Mouse (Mus musculus) adrenal gland, postnatal 25 days (tissue): ENCODE measurements around the gene Pla2g1b. TPM values are rescaled to one million over a fixed set of nuclear protein-coding genes. Genes with fewer than 3 reads are reported as not detected.

Experiments
- DNase-seq: peaks from one replicate; pipeline ENCODE4 v3.0.0; 2021; ENCODE audit warnings: mixed read lengths
- total RNA-seq: library from RNA; stranded (reverse); gene quantifications from 2 replicates; pipeline ENCODE4 v1.2.3, GENCODE M21; 2021

Gene Pla2g1b
- total RNA-seq, 1 experiment from 2014 or later: not detected

DNA sequence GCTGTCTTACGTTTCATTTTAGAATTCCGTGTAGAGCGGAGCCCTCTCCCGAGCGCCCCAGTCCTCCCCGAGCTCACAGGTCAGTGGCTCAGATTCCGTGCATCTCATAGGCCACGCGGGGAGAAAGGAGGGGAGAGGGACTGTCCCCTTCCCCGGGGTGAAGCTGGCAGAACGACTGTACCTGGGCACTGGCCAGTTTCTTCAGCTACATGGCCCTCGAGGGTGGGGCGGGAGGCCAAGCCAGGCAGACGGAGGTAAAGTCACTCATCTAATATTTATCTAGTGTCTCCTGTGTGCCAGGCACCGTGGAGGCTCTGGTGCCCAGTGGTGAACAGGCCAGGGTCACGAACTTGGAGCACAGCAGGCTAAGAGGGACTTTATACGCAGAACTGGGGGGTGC is 19.0 kb upstream of the Pla2g1b start:
- DNase-seq: no peak

DNA sequence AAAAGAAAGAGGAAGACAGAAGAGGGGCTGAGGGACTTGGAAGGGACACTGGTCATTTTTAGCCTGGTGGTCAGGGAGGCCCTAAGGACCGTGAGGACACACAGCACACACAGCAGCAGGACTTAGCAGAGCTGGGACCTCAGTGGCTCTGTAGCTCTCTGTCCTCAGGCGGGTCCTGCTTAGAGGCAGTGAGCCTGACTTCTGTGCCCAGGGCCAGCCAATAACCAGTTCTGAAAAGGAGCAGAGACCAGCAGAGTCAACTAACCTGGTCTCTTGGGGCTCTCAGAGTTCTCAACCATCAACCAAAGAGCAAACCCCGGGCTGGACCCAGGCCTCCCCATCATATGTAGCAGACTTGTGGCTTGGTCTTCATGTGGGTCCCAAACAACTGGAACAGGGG is 16.8 kb upstream of the Pla2g1b start:
- no peak for DNase-seq

DNA sequence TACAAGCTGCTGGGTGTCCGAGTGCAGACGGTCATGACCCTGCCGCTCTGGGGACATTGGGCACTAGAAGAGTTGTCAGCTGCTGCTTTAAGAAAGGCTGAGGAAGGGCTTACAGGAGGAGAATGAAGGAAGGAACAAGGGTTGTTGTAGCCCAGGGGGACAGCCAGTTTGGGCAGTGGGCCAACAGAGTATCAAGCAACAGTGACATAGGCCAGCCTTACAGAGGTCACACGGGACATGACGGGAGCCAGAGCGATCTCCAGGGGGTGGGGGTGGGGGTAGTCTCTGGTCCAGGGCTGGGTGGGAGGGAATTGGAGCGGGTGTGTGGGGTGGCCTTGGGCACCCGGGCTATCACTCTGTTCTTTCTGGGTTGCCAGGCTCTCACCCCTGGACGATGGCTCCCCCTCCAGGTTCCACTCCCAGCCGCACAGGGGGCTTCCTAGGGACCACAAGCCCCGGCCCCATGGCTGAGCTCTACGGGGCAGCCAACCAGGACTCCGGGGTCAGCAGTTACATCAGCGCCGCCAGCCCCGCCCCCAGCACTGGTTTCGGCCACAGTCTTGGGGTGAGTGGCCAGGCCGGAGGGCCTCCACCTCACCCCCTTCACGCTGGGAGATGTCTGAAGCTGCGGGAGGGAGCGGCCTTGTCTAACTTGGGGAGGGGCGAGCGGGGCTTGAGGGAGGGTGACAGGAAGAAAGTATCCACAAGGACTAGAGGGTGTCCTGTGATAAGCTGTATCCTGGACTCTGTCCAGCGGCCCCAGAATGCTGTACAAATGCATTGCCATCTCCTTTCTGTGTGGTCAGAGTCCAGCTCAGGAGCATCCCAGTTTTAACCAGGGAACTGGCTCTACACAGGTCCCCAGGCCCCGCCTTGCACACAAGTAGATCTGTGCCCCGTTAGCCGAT is 15.4 kb upstream of the Pla2g1b start:
- no peak for DNase-seq

DNA sequence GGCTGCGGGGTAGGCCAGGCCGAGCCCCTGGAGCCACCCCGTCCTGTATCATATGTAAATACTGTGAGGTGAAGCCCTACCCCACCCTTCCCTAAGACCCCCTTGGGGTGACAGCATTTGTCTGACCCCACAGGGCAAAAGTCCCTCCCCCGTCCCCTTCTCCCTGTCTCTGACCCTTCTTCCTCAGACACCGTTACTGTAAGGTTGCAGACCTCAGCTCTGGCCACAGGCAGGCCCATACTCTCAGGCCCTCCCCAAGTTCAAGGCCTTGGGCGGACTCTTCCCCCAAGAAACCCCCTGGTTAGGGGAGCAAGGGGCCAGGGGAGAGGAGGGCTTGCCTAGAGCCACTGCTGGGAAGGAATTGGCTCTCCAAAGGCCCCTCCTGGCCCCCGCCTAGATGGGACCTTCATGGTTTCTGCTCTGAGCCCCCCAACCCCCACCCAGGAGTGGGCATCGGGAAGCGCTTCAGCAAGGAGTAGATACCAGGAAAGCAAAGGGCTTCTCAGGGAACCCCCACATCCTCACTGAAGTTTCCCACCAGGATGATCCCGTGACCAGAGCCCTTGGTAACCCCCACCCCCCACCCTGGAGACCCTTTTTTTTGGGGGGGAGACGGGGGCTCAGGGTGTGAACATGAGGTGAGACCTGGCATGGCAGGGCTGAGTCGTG is 11.5 kb upstream of the Pla2g1b start:
- no peak for DNase-seq

DNA sequence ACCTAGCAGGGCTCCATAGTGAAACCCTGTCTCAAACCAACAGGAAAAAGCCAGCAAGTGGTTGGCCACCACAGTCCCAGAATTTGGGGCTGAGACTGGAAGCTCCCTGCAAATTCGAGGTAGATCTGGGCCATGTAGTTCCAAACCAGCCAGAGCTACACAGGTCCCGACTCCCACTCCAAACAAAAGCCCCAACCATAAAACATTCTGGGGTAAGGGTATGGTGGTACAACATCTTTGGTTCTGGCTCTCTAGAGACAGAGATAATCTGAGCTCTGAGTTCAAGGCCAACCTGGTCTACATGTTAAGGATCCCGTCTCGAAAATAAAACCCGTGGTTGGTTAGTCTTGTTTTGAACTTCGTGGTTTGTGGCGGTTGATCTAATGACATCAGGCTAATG is 10.2 kb upstream of the Pla2g1b start:
- no peak for DNase-seq

DNA sequence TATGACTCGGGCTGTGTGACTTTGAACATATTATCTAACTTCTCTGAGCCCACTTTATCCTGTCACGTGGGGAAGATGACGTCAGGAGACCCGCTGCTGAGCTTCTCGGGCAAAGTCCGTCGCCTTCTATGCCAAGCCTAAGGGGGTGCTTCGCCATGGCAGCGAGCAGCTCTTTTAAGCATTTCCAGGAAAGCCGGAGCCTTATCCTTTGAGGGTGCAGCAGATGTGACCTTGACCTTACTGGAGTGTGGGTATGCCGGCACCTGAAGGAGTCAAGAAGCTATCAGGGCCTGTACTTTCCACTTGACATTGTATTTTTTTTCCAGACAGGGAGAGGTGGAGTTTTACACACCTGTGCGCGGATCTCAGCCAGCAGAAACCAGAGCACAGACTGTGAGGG is 7.1 kb upstream of the Pla2g1b start:
- DNase-seq: no peak

DNA sequence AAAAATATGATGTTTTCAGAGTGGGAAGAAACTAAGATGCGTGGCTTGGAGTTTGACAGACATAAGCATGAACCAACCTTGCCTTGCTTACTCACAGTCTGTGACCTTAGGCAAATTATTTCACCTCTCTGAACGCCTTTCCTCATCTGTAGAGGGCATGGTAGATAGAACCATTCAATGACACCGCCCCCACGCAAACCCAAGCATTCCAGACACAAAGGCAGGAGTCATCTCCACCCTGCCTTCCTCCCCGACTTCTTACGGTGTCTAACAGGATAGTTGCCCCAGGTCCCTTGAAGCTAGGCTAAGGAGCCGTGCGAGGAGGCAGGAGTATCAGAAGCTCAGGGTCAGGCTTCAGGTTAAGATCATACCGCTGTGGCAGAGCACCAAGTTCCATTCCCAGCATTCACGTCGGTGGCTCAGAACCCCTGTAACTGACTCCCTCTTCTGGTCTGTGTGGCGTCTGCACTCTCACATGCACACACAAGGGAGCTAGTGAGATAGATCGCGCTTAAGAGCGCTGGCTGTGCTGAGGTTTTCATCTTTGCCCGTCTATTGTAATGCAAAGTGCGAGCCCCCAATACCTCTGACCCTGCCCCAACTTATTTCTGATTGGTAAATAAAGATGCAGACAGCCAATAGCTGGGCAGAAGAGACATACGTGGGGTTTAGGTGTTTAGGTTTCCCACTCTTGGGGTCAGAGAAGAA is 1.5 kb upstream of the Pla2g1b start:
- DNase-seq: no peak

DNA sequence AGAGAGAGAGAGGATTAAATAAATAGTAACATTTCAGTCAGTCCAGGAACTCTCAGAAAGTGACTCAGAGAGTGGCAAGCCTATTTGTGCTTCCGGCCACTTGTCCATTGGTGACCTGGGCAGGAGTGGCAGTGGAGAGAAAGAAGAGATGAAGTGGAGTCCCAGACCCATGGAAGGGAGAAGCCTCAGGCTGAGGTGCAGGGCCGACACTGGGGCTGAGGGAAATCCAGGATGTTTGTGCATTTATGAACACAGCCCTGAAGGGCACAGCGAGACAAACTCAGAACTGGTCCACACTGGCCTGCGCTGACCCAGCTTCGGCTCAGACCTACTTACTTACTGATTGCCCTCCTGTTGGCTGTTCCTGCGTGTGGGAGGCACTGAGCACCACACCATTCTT is 3.7 kb downstream of the Pla2g1b start:
- DNase-seq: no peak

DNA sequence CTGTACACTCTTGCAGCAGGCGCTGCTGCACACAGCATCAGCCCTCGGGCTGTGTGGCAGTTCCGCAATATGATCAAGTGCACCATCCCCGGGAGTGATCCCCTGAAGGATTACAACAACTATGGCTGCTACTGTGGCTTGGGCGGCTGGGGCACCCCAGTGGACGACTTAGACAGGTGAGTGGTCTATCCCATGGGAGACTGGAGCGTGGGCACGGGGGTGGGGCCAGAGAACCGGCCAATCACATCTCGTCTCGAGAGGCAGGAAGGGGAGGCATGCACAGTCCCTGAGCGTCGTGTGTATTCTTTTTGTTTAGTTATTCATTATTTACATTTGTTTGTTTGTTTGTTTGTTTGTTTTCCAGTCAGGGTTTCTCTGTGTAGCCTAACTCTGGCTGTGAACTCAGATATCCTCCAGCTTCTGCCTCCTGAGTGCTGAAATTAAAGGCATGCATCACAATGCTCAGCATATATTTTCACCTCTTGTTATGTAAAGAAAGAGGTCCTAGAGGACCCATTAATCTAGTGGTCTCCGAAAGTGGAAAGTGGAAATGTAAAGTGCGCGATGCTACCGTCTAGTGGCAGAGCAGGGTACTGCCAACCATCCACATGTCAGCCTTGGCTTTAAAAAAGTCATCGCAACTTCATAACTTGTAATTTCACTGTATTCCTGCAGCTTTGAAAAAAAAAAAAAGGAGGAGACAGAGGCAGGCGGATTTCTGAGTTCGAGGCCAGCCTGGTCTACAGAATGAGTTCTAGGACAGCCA is 4.9 kb downstream of the Pla2g1b start:
- peak; percentile 56 for DNase-seq

DNA sequence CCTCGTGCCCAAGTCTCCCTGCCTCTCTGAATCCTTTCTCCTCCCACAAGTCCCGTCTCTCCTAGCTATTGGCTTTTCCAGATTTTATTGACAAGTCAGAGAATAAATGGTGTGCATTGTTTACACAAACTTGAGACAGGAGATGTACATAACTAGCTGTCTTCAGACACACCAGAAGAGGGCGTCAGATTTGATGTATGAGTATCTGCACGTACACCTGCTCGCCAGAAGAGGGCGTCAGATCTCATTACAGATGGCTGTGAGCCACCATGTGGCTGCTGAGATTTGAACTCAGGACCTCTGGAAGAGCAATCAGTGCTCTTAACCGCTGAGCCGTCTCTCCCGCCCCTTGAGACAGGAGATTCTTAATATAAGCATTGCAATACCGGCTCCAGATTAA is 7.1 kb downstream of the Pla2g1b start:
- no peak for DNase-seq

DNA sequence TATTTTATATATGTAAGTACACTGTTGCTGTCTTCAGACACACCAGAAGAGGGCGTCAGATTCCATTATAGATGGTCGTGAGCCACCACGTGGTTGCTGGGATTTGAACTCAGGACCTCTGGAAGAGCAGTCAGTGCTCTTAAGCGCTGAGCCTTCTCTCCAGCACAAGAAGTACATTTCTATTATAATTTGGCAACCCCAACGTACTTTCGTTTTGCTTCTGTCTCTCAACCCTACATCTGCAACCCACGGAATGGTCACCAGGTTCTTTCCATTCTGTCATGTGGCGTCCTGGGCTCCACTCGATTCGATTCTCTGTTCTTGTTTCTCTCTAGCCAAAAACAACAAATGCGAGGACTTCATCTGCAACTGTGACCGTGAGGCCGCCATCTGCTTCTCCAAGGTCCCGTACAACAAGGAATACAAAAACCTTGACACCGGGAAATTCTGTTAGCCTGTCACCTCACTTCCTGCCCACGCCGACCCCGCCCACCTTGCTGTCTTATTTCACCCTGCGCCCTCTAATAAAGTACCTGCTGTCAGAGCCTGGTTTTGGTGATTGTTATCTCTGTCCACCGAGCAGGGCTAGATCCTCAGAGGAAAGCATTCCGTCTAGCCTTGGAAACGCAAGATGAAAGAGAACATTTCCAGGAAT is 8.2 kb downstream of the Pla2g1b start:
- DNase-seq: peak; percentile 42

DNA sequence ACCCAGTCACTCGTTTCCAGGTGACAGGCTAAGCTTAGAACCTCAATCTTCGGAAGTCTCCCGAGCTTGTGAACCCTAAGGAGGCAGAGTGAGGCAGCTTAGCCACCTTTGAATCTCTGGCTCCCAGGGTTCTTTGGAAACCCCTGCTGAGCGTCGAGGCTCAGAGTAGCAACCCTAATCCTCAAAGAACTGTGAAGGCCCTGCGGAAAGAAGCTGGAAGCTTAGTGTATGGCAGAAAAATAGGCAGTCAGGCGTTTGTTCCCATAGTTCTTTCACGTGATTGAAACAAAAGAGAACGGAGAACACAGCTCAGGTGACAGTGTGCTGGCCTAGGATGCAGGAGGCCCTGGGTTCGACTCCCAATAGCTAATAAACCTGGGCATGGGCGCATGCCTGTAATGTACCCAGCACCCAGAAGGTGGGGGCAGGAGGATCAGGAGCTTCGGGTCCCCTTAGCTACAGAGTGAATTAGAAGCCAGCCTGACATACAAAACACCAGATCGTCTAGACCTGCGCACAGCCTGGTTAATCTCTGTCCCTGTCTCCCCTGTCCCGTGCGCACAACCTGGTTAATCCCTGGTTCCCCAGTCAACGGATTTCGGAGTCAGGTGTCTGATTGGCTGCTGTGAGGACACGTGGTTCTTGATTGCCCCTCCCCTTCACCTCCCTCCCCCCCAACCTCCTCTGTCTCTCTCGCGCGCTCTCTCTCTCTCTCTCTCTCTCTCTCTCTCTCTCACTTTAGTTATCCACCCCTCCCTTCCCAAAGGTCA is 9.5 kb downstream of the Pla2g1b start:
- peak; percentile 37 for DNase-seq

DNA sequence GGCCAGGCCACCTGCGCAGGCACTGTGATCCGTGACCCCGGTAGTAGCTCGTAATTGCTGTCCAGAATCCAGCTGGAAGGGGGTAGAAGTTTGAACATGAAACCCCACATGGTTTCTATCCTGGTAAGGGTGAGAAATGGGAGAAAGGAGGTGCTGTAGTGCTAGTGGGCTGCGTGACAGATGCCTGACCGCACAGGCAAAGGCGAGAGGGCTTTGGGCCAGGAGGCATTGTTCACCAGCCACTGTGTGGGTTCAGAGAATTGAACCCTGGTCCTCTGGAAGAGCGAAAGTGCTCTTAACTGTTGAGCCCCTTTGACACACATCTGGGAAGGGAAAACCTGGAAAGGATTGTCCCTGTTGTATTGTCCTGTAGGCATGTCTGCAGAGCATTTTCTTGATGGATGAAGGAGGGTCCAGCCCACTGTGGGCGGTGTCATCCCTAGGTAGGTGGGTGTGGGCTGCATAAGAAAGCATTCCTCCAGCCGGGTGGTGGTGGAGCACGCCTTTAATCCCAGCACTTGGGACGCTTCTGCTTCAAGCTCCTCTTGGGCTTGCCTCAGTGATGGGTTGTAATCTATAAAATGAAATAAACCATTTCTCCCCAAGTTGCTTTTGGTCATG is 10.2 kb downstream of the Pla2g1b start:
- no peak for DNase-seq

DNA sequence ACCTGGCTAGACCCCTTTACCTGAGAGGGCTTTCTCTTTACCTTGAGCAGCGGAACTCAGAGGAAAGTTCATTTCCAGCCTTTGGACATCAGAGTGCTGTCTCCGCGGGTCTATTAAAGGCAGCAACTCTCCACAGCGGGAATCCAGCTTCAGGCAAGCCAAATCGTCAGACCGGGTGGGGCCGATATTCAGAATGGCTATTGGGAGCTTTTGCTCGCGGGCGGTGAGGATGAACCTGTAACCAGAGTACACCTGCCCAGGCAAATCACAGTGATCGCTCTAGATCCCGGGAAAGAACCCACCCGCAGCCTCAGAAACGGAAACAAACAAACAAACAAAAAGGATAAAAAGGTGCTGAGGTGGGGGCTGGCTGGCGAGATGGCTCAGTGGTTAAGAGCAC is 13.5 kb downstream of the Pla2g1b start:
- no peak for DNase-seq

DNA sequence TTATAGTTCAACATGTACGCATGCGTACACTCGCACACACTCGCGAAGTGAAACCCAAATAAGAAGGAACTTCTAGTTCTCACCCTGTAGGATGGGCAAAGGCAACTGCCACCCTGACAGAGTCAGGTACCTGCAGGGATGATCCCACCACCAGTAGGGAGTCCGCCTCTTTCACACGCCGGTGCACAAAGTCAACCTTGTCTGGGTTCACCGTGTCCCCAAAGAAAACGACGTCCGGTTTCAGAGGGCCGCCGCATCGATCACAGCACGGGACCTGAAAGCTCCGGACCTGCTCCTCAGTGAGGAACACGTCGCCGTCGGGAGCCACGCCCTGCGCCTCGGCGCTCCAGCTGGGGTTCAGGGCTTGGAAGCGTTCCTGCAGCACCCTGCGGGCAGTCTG is 14.0 kb downstream of the Pla2g1b start:
- no peak for DNase-seq

DNA sequence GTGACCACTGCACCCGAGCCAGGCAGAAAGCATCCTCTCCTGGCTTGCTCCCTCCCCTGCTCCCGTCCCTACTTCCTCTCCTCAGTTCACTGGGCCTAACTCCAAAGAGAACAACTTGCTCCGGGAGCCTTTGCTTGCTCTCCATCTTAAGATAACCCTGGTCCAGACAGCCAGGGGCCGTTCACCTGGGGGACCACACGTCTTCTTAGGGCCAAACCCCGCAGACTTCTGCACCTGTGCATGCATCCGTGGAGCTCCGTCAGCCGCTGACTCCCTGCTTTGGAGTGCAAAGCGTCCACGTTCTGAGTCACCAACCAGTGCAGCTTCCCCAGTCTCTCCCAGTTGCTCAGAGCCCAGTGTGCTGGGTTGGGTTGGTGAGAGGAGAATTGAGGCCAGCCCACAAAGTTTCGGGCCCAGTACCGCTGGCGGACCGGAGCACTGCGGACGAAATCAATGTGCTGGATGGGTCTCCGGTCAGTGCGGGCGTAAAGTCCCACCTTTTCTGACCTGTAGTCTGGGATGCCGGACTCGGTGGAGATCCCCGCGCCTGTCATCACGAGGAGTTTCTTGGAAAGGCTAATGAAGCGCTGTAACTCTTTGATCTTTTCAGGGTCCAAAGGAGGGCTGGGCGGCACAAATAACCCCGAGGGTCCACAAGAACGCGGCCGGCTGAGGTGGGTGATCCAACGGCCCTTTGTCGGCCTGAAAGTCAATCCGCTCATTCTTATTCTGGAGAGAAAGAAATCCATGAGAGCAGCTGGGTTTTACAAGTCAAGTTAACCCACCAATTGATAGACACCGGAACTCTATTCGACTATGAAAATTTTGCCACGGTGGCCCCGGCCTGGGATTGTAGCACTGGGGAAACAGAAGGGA is 16.6 kb downstream of the Pla2g1b start:
- DNase-seq: no peak

DNA sequence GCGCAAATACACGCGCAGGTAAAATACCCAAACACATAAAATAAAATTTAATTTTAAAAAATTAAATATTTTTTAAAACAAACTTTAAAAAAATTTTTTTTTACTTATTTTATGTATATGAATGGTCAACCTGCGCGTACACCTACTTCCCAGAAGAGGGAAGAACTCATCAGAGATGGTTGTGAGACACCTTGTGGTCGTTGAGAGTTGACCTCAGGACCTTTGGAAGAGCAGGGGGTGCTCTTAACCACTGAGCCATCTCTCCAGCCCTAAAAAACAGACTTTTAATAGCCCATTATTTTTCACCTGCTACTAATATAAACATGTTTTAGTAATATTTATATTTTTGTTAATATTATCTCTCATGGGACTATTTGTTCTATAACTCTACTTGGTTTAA is 17.3 kb downstream of the Pla2g1b start:
- no peak for DNase-seq

DNA sequence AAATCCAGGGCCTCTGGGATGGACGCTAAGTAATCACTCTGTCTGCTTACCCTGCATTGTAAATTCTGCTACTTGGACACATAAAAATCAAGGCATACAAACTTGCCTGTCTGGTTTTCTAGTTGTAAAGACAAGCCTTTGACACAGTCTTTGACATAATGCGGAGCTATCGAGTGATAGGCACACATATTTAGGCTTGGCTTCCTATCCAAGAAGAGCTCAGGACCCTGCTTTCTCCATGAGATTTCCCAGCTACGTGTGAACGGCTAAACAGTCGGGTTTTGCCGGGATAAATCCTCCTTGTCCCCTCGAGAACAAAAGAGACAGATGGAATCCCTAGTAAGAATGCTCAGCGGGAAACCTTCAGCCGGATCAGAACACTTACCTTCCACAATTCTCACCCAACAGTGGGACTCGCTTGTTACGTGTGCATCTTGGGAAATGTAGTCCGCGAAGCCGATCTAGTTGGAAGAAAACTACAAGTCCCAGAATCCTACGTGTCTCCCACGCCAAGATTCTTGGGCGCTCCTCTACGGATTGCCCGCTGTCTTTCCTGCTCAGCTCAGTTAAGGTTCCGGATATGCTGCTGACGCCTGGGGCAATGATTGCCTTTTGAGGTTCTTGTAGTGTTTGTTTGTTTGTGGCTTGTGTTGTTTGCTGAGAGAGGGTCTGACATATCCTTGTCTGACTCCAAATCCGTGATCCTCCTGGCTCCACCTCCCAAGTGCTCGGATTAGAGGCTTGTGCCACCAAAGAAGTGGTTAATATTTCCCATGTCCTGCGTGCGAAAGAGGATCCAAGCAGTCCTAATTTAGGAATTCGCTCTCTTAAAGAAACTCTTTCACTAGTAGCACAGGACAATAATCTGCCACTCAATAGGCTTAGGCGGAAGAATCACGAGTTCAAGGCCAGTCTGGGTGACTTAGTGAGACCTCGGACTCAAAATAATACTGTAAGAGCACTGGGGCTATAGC is 18.2 kb downstream of the Pla2g1b start, which contains the start of gene Sirt4:
Sirt4 (minus strand) TSS at position 779 of the 974 bp plus-strand sequence.
- DNase-seq: peak; percentile 61
